Mouse (Mus musculus) kidney, embryonic 14.5 days (tissue): ENCODE results near the gene Gstp2. TPM values are rescaled to one million over a fixed set of nuclear protein-coding genes. Genes with fewer than 3 reads are reported as not detected.
"Not testable (repeated sequence)": the region's sequence is repeated elsewhere in the genome, so short reads cannot be mapped to it uniquely, and the experiment has no call there.

Experiments
- ATAC-seq: fragments of 200-750 bp; cut with Nextera tagmentation; 2 replicates; pipeline ENCODE4 v1.8.0; 2017; ENCODE audit warnings: moderate number of reproducible peaks, mild to moderate bottlenecking, moderate TSS enrichment, moderate library complexity; ENCODE audit not compliant: low FRiP score, low TSS enrichment
- H3K27ac ChIP-seq: fragments of 300-500 bp; sonication (generic); 2 replicates; pipeline ENCODE4 v1.5.1; 2014; ENCODE audit warnings: low read depth, mild to moderate bottlenecking, low read length, moderate library complexity, mixed read lengths
- H3K27me3 ChIP-seq: fragments of 300-500 bp; sonication (generic); 2 replicates; pipeline ENCODE4 v1.6.1; 2014; ENCODE audit warnings: mild to moderate bottlenecking, low read length; ENCODE audit not compliant: control insufficient read depth, insufficient read depth
- H3K36me3 ChIP-seq: fragments of 300-500 bp; sonication (generic); 2 replicates; pipeline ENCODE4 v1.6.1; 2014; ENCODE audit warnings: low read length, mixed read lengths; ENCODE audit not compliant: control insufficient read depth, insufficient read depth
- H3K4me1 ChIP-seq: fragments of 300-500 bp; sonication (generic); 2 replicates; pipeline ENCODE4 v1.6.1; 2014; ENCODE audit warnings: low read length, mixed read lengths; ENCODE audit not compliant: control insufficient read depth, insufficient read depth
- H3K4me2 ChIP-seq: fragments of 300-500 bp; sonication (generic); replicated peaks from 2 replicates; pipeline ENCODE4 v1.6.1; 2014; ENCODE audit warnings: low read depth, mild to moderate bottlenecking, low read length
- H3K4me3 ChIP-seq: fragments of 300-500 bp; sonication (generic); 2 replicates; pipeline ENCODE4 v1.5.1; 2014; ENCODE audit warnings: mild to moderate bottlenecking, low read length
- H3K9ac ChIP-seq: fragments of 300-500 bp; sonication (generic); 2 replicates; pipeline ENCODE4 v1.6.1; 2014; ENCODE audit warnings: low read depth, mild to moderate bottlenecking, low read length, moderate library complexity
- H3K9me3 ChIP-seq: fragments of 300-500 bp; sonication (generic); 2 replicates; pipeline ENCODE4 v1.6.1; 2016; ENCODE audit warnings: low read length; ENCODE audit not compliant: control insufficient read depth
- WGBS: fragments of 180-500 bp; shearing (Covaris S2); extraction: QIAGEN DNeasy Blood & Tissue Kit; methylation state at CpG from one replicate; pipeline ENCODE4 v1.1.7; 2014; 5-methylcytosine and 5-hydroxymethylcytosine counted together
- polyA plus RNA-seq: library from polyadenylated mRNA; unstranded; fragments of >200 nt; fragmentation: Nextera tagmentation; extraction: Ambion mirVana; gene quantifications from 2 replicates; pipeline ENCODE4 v1.2.1, GENCODE M21; 2014

Gene Gstp2
- polyA plus RNA-seq, 1 experiment from 2014 or later, result 1.4 TPM

DNA sequence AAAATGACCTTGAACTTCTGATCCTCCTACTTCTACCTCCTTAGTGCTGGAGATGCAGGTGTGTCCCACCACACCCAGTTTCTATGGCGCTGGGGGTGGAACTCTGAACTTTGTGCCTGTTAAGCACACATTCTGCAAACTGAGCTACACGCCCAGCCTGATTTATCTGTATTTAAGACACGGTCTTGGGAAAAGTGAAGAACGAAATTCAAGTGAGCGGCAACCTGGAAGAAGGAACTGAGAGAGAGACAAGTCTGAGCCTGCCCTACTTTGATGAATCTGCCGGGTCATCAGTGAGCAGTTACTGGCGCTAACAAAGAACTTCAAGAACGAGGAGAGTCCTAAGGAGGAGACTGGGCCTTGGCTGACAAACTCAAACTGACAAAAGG is 1.0 kb upstream of the Gstp2 start:
- Histone ChIP-seq H3K27ac (no peak overlapping the region), H3K9ac (no peak overlapping the region), H3K27me3 (no peaks in the 10 kb centered on the region), H3K4me2 (no peak overlapping the region), H3K4me3 (no peak overlapping the region), H3K4me1 (no peaks in the 10 kb centered on the region), H3K9me3 (no peaks in the 10 kb centered on the region), H3K36me3 (no peaks in the 10 kb centered on the region)
- ATAC-seq, result no peak
- 89% methylated on average over 8 of the region's 8 CpGs for WGBS

DNA sequence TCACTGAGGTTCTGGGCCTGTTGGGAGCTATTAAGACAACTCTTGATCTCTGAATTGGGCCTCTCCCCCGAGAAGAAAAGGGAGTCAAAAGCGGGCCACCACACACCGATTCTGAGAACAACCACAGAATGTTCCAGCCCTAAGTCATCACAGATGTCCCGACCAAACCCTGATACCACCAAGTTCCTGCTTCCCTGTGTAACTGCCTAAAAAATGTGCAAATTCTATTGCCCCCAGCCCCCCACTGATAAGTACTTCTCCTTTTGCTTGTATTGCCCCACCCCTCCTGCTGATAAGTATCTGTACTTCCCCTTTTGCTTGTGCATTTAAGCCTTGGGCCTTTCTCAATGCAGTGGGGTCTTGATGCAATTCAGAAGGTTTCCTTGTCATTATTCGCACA is 1.7 kb downstream of the Gstp2 start:
- H3K36me3 ChIP-seq, H3K9me3 ChIP-seq, H3K9ac ChIP-seq, H3K4me1 ChIP-seq, H3K27me3 ChIP-seq, H3K4me2 ChIP-seq, H3K4me3 ChIP-seq, ATAC-seq, H3K27ac ChIP-seq: not testable (repeated sequence)
- 91% methylated on average over 5 of the region's 5 CpGs for WGBS

DNA sequence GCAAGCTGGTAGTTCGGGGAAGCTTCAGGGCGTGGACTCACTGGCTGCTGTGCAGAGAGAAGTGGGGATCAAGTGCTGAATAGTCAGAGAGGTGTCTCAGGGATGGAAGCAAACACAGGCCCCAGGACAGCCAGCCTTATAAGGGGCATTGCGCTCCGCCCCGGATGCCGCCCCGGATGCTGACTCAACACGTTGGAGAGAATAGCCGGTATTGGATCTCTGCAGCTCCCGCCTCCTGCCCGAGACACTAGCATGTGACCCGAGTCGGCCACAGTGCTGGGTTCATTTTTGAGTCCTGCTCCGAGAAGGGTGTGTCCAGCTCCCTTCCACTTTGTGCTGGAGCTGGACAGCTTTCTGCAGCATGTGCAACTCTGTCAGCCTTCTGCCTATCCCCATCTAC is 3.7 kb downstream of the Gstp2 start:
- H3K36me3 ChIP-seq, result no peaks in the 10 kb centered on the region
- ATAC-seq, result no peak
- H3K4me2 ChIP-seq, result no peak overlapping the region
- no peaks in the 10 kb centered on the region for H3K27me3 ChIP-seq
- 69% methylated on average over 14 of the region's 14 CpGs for WGBS
- no peak overlapping the region for H3K9ac ChIP-seq
- no peak overlapping the region for H3K4me3 ChIP-seq
- no peaks in the 10 kb centered on the region for H3K9me3 ChIP-seq
- peaks cover 5% of the 10 kb centered on the region; the same call in 1 of the 2 replicates for H3K4me1 ChIP-seq
- no peak overlapping the region for H3K27ac ChIP-seq

DNA sequence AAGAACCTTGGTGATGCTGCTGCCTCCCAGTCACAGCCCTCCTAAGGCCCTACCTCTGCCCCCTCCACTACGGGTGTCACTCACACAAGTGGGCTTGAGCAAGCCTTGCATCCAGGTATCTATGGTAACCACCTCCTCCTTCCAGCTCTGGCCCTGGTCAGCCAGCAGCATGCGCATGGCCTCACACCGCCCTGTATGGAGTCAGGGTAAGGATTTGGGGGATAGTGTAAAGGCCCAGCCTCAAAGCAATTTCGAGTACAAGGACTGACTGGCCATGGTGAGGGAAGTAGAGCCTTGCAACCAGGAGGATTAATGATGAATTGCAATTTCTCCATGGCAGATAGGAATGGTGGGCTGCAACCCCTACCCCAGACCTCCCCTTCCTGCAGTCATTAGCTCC is 4.3 kb downstream of the Gstp2 start:
- not testable (repeated sequence) for ATAC-seq
- 85% methylated on average over 3 of the region's 4 CpGs for WGBS

DNA sequence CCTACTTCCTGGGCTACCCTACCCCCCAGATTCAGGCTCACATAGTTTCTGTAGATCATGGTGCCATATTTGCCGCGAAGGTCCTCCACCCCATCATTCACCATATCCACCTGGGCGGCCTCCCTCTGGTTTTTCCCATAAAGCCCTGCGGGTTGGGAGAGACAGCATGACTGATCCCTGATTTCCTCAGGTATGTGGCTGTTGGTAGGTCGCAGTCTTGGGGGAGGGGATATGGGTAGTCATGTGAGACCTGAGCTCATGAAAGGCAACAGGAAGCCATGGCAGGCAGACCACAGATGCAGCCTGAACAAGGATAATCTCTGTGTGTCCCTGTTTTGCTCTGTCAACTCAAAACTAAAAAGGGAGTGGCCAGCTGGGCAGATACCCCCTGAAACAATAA is 4.9 kb downstream of the Gstp2 start:
- not testable (repeated sequence) for H3K4me3 ChIP-seq, H3K9ac ChIP-seq, H3K27me3 ChIP-seq, H3K36me3 ChIP-seq, H3K9me3 ChIP-seq, H3K27ac ChIP-seq, ATAC-seq, H3K4me2 ChIP-seq
- H3K4me1 ChIP-seq, result peaks cover 14% of the 10 kb centered on the region
- WGBS, result 80% methylated on average over 5 of the region's 5 CpGs

More for the DNA sequence above, 4.3 kb downstream of the Gstp2 start:
- H3K9ac ChIP-seq, H3K4me1 ChIP-seq, H3K36me3 ChIP-seq, H3K9me3 ChIP-seq, H3K27me3 ChIP-seq, H3K4me2 ChIP-seq, H3K27ac ChIP-seq, H3K4me3 ChIP-seq: not testable (repeated sequence)

DNA sequence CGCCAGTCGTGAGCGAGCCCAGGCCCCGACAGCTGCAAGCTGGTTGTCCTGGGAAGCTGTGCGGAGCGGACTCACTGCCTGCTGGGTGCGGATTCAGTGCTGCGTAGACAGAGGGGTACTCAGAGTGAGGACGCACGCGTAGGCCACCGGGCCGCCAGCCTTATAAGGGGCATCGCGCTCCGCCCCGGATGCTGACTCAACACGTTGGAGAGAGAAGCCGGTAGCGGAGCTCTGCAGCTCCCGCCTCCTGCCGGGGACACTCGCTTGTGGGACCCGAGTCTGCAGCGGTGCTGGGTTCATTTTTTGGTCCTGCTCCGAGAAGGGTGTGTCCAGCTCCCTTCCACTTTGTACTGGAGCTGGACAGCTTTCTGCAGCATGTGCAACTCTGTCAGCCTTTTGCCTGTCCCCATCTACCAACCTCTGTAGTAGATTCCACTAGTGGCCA is 8.0 kb downstream of the Gstp2 start, which contains the start of gene Gstp1:
Gene Gstp1 (minus strand): TSS at position 198 of the 445 bp plus-strand sequence.
- H3K27ac ChIP-seq, result peak within 1 kb of the TSS; percentile 73; the same call in 1 of the 2 replicates
- H3K4me3 ChIP-seq, result peak within 1 kb of the TSS; percentile 56
- H3K9me3 ChIP-seq, result no peaks in the 10 kb centered on the region
- peaks cover 14% of the 10 kb centered on the region for H3K4me1 ChIP-seq
- H3K9ac ChIP-seq, result peak within 1 kb of the TSS; percentile 74
- peak; percentile 89 for ATAC-seq
- no peaks in the 10 kb centered on the region for H3K27me3 ChIP-seq
- WGBS, result 0% methylated on average over 26 of the region's 26 CpGs
- H3K4me2 ChIP-seq, result peak within 1 kb of the TSS; percentile 70
- H3K36me3 ChIP-seq, result no peaks in the 10 kb centered on the region; the same call in 1 of the 2 replicates

DNA sequence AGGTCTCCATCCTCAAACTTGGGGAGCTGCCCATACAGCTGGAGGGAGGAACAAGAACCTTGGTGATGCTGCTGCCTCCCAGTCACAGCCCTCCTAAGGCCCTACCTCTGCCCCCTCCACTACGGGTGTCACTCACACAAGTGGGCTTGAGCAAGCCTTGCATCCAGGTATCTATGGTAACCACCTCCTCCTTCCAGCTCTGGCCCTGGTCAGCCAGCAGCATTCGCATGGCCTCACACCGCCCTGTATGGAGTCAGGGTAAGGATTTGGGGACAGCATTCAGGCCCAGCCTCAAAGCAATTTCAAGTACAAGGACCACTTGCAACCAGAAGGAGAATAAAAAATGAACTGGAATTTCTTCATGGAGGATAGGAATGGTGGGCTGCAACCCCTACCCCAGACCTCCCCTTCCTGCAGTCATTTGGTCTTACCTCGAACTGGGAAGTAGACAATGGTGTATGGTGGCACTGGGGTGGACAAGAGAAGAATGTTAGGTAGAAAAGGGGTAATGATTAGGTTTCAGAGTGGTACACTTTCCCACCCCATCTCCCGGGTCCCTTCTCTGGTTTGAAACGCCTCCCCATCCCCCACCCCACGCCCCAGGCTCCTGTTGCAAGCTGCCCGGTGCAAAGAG is 8.6 kb downstream of the Gstp2 start:
- peak overlapping the region; percentile 74 for H3K9ac ChIP-seq
- peak overlapping the region; percentile 73; the same call in 1 of the 2 replicates for H3K27ac ChIP-seq
- peak; percentile 7; the same call in 1 of the 2 replicates for ATAC-seq

DNA sequence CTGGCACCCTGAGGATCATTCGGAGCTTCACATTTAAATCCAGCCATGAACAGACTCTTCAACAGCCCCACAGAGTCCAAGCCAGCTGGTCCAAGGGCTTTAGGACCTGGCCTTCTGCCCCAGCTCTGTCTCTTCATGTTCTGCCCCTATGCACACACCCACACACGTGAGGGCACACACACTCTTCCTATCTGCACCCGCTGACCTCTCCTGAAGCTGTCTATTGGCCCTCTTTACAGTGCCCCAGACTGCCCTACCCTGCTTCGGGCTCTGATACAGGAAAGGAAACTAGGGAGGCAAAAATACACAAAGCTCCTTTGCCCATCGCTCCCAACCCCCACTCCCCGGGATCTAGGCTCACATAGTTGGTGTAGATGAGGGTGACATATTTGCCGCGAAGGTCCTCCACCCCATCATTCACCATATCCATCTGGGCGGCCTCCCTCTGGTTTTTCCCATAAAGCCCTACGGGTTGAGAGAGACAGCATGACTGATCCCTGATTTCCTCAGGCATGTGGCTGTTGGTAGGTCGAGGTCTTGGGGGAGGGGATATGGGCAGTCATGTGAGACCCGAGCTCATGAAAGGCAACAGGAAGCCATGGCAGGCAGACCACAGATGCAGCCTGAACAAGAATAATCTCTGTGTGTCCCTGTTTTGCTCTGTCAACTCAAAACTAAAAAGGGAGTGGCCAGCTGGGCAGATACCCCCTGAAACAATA is 9.3 kb downstream of the Gstp2 start:
- no peak overlapping the region for H3K27ac ChIP-seq
- 62% methylated on average over 12 of the region's 12 CpGs for WGBS
- no peaks in the 10 kb centered on the region for H3K9me3 ChIP-seq
- peak overlapping the region; percentile 7; the same call in 1 of the 2 replicates for H3K4me3 ChIP-seq
- H3K4me1 ChIP-seq, result peaks cover 14% of the 10 kb centered on the region
- no peaks in the 10 kb centered on the region for H3K27me3 ChIP-seq
- no peak for ATAC-seq
- peak overlapping the region; percentile 33 for H3K4me2 ChIP-seq
- H3K36me3 ChIP-seq, result no peaks in the 10 kb centered on the region; the same call in 1 of the 2 replicates
- H3K9ac ChIP-seq, result no peak overlapping the region

More for the DNA sequence above, 8.6 kb downstream of the Gstp2 start:
- not testable (repeated sequence) for H3K9me3 ChIP-seq, H3K27me3 ChIP-seq, H3K36me3 ChIP-seq
- Histone ChIP-seq H3K4me1 (peaks cover 14% of the 10 kb centered on the region), H3K4me2 (peak overlapping the region; percentile 70), H3K4me3 (peak overlapping the region; percentile 56)
- 20% methylated on average over 7 of the region's 8 CpGs for WGBS

DNA sequence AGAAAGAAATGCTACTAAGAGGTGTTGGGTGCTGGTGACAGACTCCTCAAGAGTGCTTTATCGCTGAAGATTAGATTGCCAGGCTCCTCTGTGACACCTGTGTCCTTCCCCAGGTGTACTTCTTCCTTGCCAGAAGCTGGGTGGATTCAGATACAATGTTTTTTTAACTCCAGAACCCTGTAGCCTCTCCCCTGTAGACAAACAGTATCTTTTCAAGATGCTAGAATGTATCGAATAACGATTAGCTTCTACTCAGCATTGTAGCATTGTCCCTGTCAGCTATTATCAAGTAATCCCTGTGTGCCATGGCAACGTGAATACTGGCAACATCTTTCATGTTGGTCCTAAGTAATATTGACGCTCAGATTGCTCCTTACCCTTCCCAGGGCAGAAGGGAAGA is 12.1 kb downstream of the Gstp2 start:
- no peak for ATAC-seq
- Histone ChIP-seq H3K9ac (no peak overlapping the region), H3K9me3 (no peaks in the 10 kb centered on the region), H3K4me1 (peaks cover 14% of the 10 kb centered on the region), H3K27me3 (no peaks in the 10 kb centered on the region), H3K4me3 (no peak overlapping the region), H3K36me3 (no peaks in the 10 kb centered on the region; the same call in 1 of the 2 replicates), H3K27ac (no peak overlapping the region), H3K4me2 (no peak overlapping the region)
- 74% methylated on average over 5 of the region's 5 CpGs for WGBS
